Mouse (Mus musculus) liver, embryonic 14.5 days (tissue): Measurements from ENCODE around the gene Dnah8.

Source experiments
- CTCF ChIP-seq: IDR thresholded peaks from 2 replicates; pipeline ENCODE4 v1.5.1; 2016; ENCODE audit warnings: antibody characterized with exemption, low read depth, control low read depth
- EP300 ChIP-seq: IDR thresholded peaks from 2 replicates; pipeline ENCODE4 v1.6.1; 2016; ENCODE audit warnings: antibody characterized with exemption, low read depth

DNA sequence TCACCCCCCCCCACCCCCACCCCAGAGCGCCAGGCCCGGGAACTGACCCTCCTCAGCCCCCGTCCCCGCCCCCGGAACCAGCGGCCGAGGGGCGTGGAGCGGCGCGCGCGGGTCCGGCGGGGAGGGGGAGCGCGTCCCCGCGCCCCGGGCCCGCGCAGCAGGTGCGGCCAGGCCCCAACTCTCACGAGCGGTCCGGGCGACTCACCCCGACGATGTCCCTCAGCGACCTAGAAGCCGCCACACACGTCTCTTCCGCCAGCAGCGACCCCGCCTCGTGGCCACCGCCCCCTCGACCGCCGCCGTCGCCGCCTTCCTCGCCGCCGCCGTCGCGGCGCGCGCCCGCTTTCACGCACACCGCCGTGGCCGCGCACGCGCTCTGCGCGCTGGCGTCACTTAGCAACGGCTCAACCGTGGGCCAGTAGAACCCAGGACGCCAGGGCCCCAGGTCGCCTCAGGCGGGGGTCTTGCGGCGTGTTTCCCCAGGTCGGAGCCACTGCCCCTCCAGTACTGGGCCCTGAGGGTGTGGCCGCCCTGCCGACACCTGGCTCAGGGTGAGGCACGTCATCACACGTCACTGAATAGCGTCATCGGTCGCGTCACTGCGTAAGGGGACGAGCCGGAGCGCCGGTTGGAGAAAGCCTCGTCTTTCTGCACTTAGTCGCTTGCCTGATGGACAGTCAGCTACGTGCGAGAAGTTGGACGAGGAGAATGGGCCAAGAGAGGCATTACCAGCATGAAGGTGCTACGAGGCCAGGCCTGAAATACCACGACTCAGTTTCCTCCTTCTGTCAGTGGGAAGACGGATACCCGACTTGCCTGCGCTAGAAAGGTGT lies 48.0 kb upstream of the Dnah8 start, which contains the start of gene Btbd9:
- TF ChIP-seq CTCF (no peak), EP300 (no peak)
